Mouse (Mus musculus): ENCODE results near the gene Tmem232.
"Not testable (repeated sequence)": the region's sequence is repeated elsewhere in the genome, so short reads cannot be mapped to it uniquely, and the experiment has no call there.

The Tmem232 gene

GRCm38 (mm10) chr17:65527529-65527928 lies 13.1 kb downstream of the Tmem232 start:
- no peak for DNase-seq (ENCODE audit: low spot score)

GRCm38 (mm10) chr17:65513517-65513916 lies 27.1 kb downstream of the Tmem232 start:
- DNase-seq (ENCODE audit: low spot score): no peak

- DNase-seq (ENCODE audit: low spot score): no peak
Measured at GRCm38 (mm10) chr17:65484654-65485053, 55.9 kb downstream of the Tmem232 start.

- no peak for DNase-seq (ENCODE audit: low spot score)
Measured at GRCm38 (mm10) chr17:65476747-65477146, 63.8 kb downstream of the Tmem232 start.

- no peak for DNase-seq (ENCODE audit: low spot score)
Measured at GRCm38 (mm10) chr17:65450818-65451217, 89.8 kb downstream of the Tmem232 start.

GRCm38 (mm10) chr17:65437906-65438305 lies 102.7 kb downstream of the Tmem232 start:
- not testable (repeated sequence) for DNase-seq (ENCODE audit: low spot score)

GRCm38 (mm10) chr17:65419124-65419523 lies 121.5 kb downstream of the Tmem232 start:
- DNase-seq (ENCODE audit: low spot score): no peak

GRCm38 (mm10) chr17:65405309-65405708 lies 135.3 kb downstream of the Tmem232 start:
- DNase-seq (ENCODE audit: low spot score): no peak

- no peak for DNase-seq (ENCODE audit: low spot score)
Measured at GRCm38 (mm10) chr17:65400914-65401313, 139.7 kb downstream of the Tmem232 start.

- DNase-seq (ENCODE audit: low spot score): no peak
Measured at GRCm38 (mm10) chr17:65384411-65384962, 156.1 kb downstream of the Tmem232 start.

GRCm38 (mm10) chr17:65370034-65370780 lies 170.4 kb downstream of the Tmem232 start:
- DNase-seq (ENCODE audit: low spot score): no peak

GRCm38 (mm10) chr17:65365535-65366254 lies 174.9 kb downstream of the Tmem232 start:
- no peak for DNase-seq (ENCODE audit: low spot score)

GRCm38 (mm10) chr17:65351836-65352235 lies 188.7 kb downstream of the Tmem232 start:
- no peak for DNase-seq (ENCODE audit: low spot score)

GRCm38 (mm10) chr17:65340016-65340415 lies 200.6 kb downstream of the Tmem232 start:
- DNase-seq (ENCODE audit: low spot score): no peak

GRCm38 (mm10) chr17:65330759-65331158 lies 209.8 kb downstream of the Tmem232 start:
- no peak for DNase-seq (ENCODE audit: low spot score)

- DNase-seq (ENCODE audit: low spot score): no peak
Measured at GRCm38 (mm10) chr17:65325249-65325648, 215.3 kb downstream of the Tmem232 start.

GRCm38 (mm10) chr17:65320623-65321022 lies 220.0 kb downstream of the Tmem232 start:
- DNase-seq (ENCODE audit: low spot score): no peak

- no peak for DNase-seq (ENCODE audit: low spot score)
Measured at GRCm38 (mm10) chr17:65299946-65300345, 240.6 kb downstream of the Tmem232 start.

GRCm38 (mm10) chr17:65297831-65298230 lies 242.8 kb downstream of the Tmem232 start:
- DNase-seq (ENCODE audit: low spot score): no peak

- DNase-seq (ENCODE audit: low spot score): no peak
Measured at GRCm38 (mm10) chr17:65252160-65252559, 288.4 kb downstream of the Tmem232 start.

- no peak for DNase-seq (ENCODE audit: low spot score)
Measured at GRCm38 (mm10) chr17:65250261-65250660, 290.3 kb downstream of the Tmem232 start.

- DNase-seq (ENCODE audit: low spot score): no peak
Measured at GRCm38 (mm10) chr17:65243716-65244115, 296.9 kb downstream of the Tmem232 start.

- DNase-seq (ENCODE audit: low spot score): no peak
Measured at GRCm38 (mm10) chr17:65225347-65225916, 315.1 kb downstream of the Tmem232 start.
